Comparison of ENCODE assay signal across 7 mouse cellular contexts in genomic region chr7:100848744-100849143, GRCm38 (mm10). TPM values are rescaled to one million over a fixed set of nuclear protein-coding genes. Genes with fewer than 3 reads are reported as not detected.
DNase-seq lines count a peak whose midpoint lies in the region.

No protein-coding gene starts in this region.

- peak; percentile 77 for DNase-seq in 416B (ENCODE audit: low read depth)
- peak; percentile 82 to 84 for DNase-seq in B cell, adult 2 months
- peak; percentile 74 to 84 for DNase-seq in adrenal gland, postnatal 36 days
- DNase-seq in forelimb bud, embryonic 11.5 days (ENCODE audit: low read depth, low spot score) = peak; percentile 32
- peak; percentile 70 for DNase-seq in layer of hippocampus, adult 9-10 months (ENCODE audit: low spot score)
- DNase-seq in lung, postnatal 14 days = peak; percentile 85
- DNase-seq in spleen, adult 12 weeks (ENCODE audit: low spot score) = peak; percentile 65

RNA-seq across cellular contexts. Expression of gene Relt, which starts 14.5 kb away (rescaled TPM):
- 1 to 10 TPM; 1.6 to 4.2 TPM for total RNA-seq in adrenal gland, postnatal 36 days (2021)

Comparison
In these comparisons a context has a peak if more than half of its experiments do, and no peak if none do; other contexts are left out.
1. Peak in every context shown above with its lines: DNase-seq.
2. DNase-seq: peak in every context shown above with its lines; median percentile 85 in lung, postnatal 14 days; 83 in B cell, adult 2 months; 79 in adrenal gland, postnatal 36 days; 77 in 416B; 70 in layer of hippocampus, adult 9-10 months; 65 in spleen, adult 12 weeks; 32 in forelimb bud, embryonic 11.5 days.